Mouse (Mus musculus) C2C12 (cell line): Measurements from ENCODE around the gene H2afy2. TPM values are rescaled to one million over a fixed set of nuclear protein-coding genes. Genes with fewer than 3 reads are reported as not detected.
A peak's percentile ranks its signal among the peaks of the same experiment; 100 is the strongest.

Source experiments
- H3K27me3 ChIP-seq: one replicate; pipeline ENCODE4 v1.6.1; 2011; ENCODE audit not compliant: control insufficient read depth, insufficient read depth, insufficient read length
- H3K36me3 ChIP-seq: one replicate; pipeline ENCODE4 v1.6.1; 2011; ENCODE audit not compliant: control insufficient read depth, insufficient read depth
- H3K4me3 ChIP-seq: one replicate; pipeline ENCODE4 v1.5.1; 2011; ENCODE audit warnings: mild to moderate bottlenecking, control low read depth; ENCODE audit not compliant: poor library complexity, insufficient read depth, severe bottlenecking
- H3K79me2 ChIP-seq: one replicate; pipeline ENCODE4 v1.6.1; 2011; ENCODE audit not compliant: control insufficient read depth, insufficient read depth
- H3K79me3 ChIP-seq: one replicate; pipeline ENCODE4 v1.6.1; 2011; ENCODE audit warnings: low read depth, control low read depth
- H3ac ChIP-seq: one replicate; pipeline ENCODE3; 2011; ENCODE audit warnings: low read depth; ENCODE audit not compliant: control insufficient read depth, insufficient read length
- CEBPB ChIP-seq: IDR thresholded peaks from one replicate; pipeline ENCODE4 v1.6.1; 2011; ENCODE audit warnings: low read depth, mild to moderate bottlenecking, control low read depth, moderate library complexity
- CTCF ChIP-seq: IDR thresholded peaks from one replicate; pipeline ENCODE4 v1.5.1; 2011; ENCODE audit not compliant: control insufficient read depth, insufficient read depth, insufficient read length
- FOSL1 ChIP-seq: IDR thresholded peaks from one replicate; pipeline ENCODE4 v1.8.0; 2011; ENCODE audit warnings: mild to moderate bottlenecking, low read length; ENCODE audit not compliant: poor library complexity, insufficient read depth, severe bottlenecking
- MAX ChIP-seq: IDR thresholded peaks from one replicate; pipeline ENCODE4 v1.6.1; 2011; ENCODE audit warnings: mild to moderate bottlenecking, control low read depth
- MYOD1 ChIP-seq: IDR thresholded peaks from one replicate; pipeline ENCODE4 v1.6.1; 2011; ENCODE audit warnings: low read depth; ENCODE audit not compliant: control insufficient read depth, insufficient read length
- MYOG ChIP-seq: IDR thresholded peaks from one replicate; pipeline ENCODE4 v1.6.1; 2011; ENCODE audit not compliant: control insufficient read depth, insufficient read length; ENCODE audit errors: extremely low read depth
- USF1 ChIP-seq: IDR thresholded peaks from one replicate; pipeline ENCODE4 v1.6.1; 2011; ENCODE audit warnings: low read depth, mild to moderate bottlenecking, control low read depth, moderate library complexity
- polyA plus RNA-seq: library from polyadenylated mRNA; unstranded; fragments of >200 nt; fragmentation: generic; extraction: Trizol; gene quantifications from one replicate; pipeline ENCODE4 v1.2.1, GENCODE M21; 2012; ENCODE audit warnings: missing spikeins

H2afy2 gene
- polyA plus RNA-seq, 1 experiment: 10.5 TPM

DNA sequence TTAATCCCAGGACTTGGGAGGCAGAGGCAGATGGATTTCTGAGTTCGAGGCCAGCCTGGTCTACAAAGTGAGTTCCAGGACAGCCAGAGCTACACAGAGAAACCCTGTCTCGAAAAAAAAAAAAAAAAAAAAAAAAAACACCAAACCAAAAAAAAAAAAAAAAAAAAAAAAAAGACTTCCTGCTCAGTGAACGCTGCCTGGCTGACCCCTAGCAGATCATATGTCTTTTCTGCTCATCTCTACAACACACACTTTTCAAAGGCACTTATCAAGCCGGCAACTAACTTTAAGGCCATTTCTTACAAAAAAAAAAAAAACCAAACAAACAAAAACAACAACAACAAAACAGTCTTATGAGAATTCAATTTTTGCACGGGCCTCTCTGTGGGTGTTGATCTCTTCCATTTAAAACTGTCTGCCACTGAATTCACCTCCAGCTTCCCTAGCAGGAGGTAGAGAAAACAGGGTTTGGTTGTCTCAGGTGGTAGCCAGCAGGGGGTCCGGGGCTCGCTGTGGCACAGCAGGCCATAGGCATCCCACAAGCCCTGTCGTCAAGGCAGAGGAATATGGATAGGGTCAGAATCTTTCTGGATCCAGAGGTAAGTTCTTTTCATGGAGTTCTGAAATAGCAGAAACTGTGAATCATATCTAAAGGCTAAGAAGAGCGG lies 2.4 kb downstream of the H2afy2 start:
- Histone ChIP-seq H3K27me3 (peaks cover 12% of the 10 kb centered on the region), H3K4me3 (no peak overlapping the region), H3K36me3 (no peaks in the 10 kb centered on the region), H3ac (no peak overlapping the region), H3K79me2 (no peaks in the 10 kb centered on the region), H3K79me3 (no peaks in the 10 kb centered on the region)
- TF ChIP-seq CEBPB (no peak), MAX (no peak), USF1 (no peak), MYOD1 (no peak), FOSL1 (no peak)

GRCm38 (mm10) chr10:61766806-61767205 lies 17.1 kb downstream of the H2afy2 start:
- TF ChIP-seq MYOG (no peak), CTCF (no peak), MAX (no peak), FOSL1 (no peak), MYOD1 (no peak), CEBPB (no peak)
- no peaks in the 10 kb centered on the region for H3K79me2 ChIP-seq
- no peak overlapping the region for H3K4me3 ChIP-seq

DNA sequence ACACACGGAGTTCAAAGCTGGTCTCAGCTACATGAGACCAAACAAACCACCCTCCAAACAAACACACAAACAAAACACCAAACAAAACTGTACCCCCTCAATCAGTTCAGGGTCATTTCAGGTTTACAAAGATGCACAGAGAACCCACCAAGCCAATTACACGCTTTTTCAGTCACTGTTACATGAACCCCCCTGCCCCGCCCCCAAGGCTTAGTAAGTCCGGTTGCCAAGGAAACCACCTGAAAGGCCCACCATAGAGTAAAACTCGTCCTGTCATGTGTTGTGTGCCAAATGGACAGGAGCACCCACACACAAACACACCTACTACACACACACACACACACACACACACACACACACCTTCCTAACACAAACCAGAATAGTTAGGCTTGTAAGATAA lies 18.4 kb downstream of the H2afy2 start:
- H3K36me3 ChIP-seq: no peaks in the 10 kb centered on the region
- no peaks in the 10 kb centered on the region for H3K79me3 ChIP-seq
- no peak overlapping the region for H3K4me3 ChIP-seq
- TF ChIP-seq USF1: no peak
- no peak for TF ChIP-seq MYOD1
- no peak for TF ChIP-seq CEBPB
- TF ChIP-seq MAX: no peak
- H3K27me3 ChIP-seq: no peaks in the 10 kb centered on the region
- H3K79me2 ChIP-seq: no peaks in the 10 kb centered on the region
- no peak overlapping the region for H3ac ChIP-seq

More at GRCm38 (mm10) chr10:61766806-61767205, 17.1 kb downstream of the H2afy2 start:
- no peaks in the 10 kb centered on the region for H3K79me3 ChIP-seq
- no peak overlapping the region for H3ac ChIP-seq
- no peaks in the 10 kb centered on the region for H3K36me3 ChIP-seq
- H3K27me3 ChIP-seq: no peaks in the 10 kb centered on the region

- Histone ChIP-seq H3K79me3 (no peaks in the 10 kb centered on the region), H3K4me3 (no peak overlapping the region)
Measured at GRCm38 (mm10) chr10:61764689-61765088, 19.3 kb downstream of the H2afy2 start.

GRCm38 (mm10) chr10:61759869-61760268 lies 24.1 kb downstream of the H2afy2 start:
- no peaks in the 10 kb centered on the region for H3K79me2 ChIP-seq
- H3K4me3 ChIP-seq: no peak overlapping the region
- no peaks in the 10 kb centered on the region for H3K27me3 ChIP-seq
- TF ChIP-seq CEBPB: no peak
- TF ChIP-seq MAX: peak; percentile 80
- TF ChIP-seq MYOG: no peak
- TF ChIP-seq MYOD1: no peak
- peak; percentile 61 for TF ChIP-seq FOSL1
- TF ChIP-seq USF1: peak; percentile 100
- no peak overlapping the region for H3ac ChIP-seq
- H3K36me3 ChIP-seq: no peaks in the 10 kb centered on the region
- no peaks in the 10 kb centered on the region for H3K79me3 ChIP-seq

More at GRCm38 (mm10) chr10:61764689-61765088, 19.3 kb downstream of the H2afy2 start:
- no peak overlapping the region for H3ac ChIP-seq
- H3K36me3 ChIP-seq: no peaks in the 10 kb centered on the region
- H3K79me2 ChIP-seq: no peaks in the 10 kb centered on the region
- no peak for TF ChIP-seq USF1
- no peak for TF ChIP-seq MYOD1
- TF ChIP-seq FOSL1: no peak
- no peak for TF ChIP-seq CEBPB
- TF ChIP-seq MYOG: no peak
- no peak for TF ChIP-seq CTCF
- TF ChIP-seq MAX: no peak
- H3K27me3 ChIP-seq: no peaks in the 10 kb centered on the region

DNA sequence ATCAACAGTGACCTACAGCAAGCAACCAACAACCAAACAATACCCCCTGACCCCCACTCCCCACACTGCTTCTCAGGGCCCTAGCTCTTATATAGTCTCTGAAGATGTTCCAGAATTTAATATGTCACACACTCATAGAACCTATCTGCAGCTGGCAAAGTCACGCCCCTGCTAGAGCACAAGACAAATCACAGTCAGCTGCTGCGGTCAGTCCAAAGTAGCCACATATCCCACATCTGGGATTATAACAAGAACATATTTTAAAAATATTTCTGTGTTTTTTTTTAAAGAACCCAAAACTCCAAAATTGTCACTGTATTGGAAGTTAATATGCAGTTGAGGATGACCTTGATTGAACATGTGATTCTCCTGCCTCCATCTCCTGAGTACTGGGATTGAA lies 25.0 kb downstream of the H2afy2 start:
- Histone ChIP-seq H3ac (no peak overlapping the region), H3K36me3 (no peaks in the 10 kb centered on the region), H3K79me3 (no peaks in the 10 kb centered on the region), H3K79me2 (no peaks in the 10 kb centered on the region), H3K4me3 (no peak overlapping the region), H3K27me3 (no peaks in the 10 kb centered on the region)
- no peak for TF ChIP-seq MAX
- no peak for TF ChIP-seq CTCF
- TF ChIP-seq MYOD1: peak; percentile 49
